Mouse (Mus musculus): ENCODE results near the gene Lonrf3. TPM values are rescaled to one million over a fixed set of nuclear protein-coding genes. Genes with fewer than 3 reads are reported as not detected.
A peak's percentile ranks its signal among the peaks of the same experiment; 100 is the strongest.

The Lonrf3 gene
- 0.30 and 0.36 TPM in 2 replicates for polyA plus RNA-seq (2015; fragmentation: Nextera tagmentation; extraction: Ambion mirVana)

- Histone ChIP-seq H3K4me3 (replicated peaks) (peak within 1 kb of the TSS; percentile 48), H3K9ac (no peak within 1 kb of the TSS)
- WGBS = 19% methylated on average over 68 of the region's 68 CpGs
Measured at GRCm38 (mm10) chrX:36328271-36329039, at the start of gene Lonrf3. Gene Lonrf3, plus strand, starts transcription at chrX:36328353.

DNA sequence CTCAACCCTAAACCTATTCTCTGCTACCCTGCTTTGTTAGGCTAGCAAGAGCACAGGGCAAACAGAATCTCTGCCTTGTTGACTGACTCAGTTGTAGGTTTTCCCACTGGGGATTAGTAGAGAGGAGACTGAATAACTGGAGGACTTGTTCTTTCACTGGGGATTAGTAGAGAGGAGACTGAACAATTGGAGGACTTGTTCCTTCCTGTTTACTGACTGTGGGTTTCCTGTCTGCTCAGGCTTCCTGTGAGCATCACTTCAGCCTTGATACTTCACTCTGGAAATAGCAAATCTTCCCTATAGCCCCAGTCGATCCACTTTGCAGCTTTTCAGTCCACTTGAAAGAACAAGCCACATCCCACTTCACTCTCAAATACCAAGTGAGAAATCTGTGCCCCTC lies 49.4 kb upstream of the Lonrf3 start:
- Histone ChIP-seq H3K4me1 (no peaks in the 10 kb centered on the region), H3K9me3 (replicated peaks) (no peaks in the 10 kb centered on the region), H3K27me3 (no peaks in the 10 kb centered on the region), H3K9ac (no peak overlapping the region), H3K4me3 (replicated peaks) (no peak overlapping the region), H3K36me3 (no peaks in the 10 kb centered on the region), H3K27ac (no peak overlapping the region), H3K4me2 (no peak overlapping the region)
- 79% methylated on average over 1 of the region's 1 CpGs for WGBS
- ATAC-seq (replicated peaks; ENCODE audit: low FRiP score) = no peak

More at GRCm38 (mm10) chrX:36328271-36329039, at the start of gene Lonrf3:
- Histone ChIP-seq H3K27me3 (peaks cover 58% of the 10 kb centered on the region), H3K4me2 (peak within 1 kb of the TSS; percentile 82), H3K27ac (no peak within 1 kb of the TSS), H3K4me1 (no peaks in the 10 kb centered on the region), H3K36me3 (no peaks in the 10 kb centered on the region), H3K9me3 (replicated peaks) (no peaks in the 10 kb centered on the region)
- peak; percentile 61 for ATAC-seq (replicated peaks; ENCODE audit: low FRiP score)

DNA sequence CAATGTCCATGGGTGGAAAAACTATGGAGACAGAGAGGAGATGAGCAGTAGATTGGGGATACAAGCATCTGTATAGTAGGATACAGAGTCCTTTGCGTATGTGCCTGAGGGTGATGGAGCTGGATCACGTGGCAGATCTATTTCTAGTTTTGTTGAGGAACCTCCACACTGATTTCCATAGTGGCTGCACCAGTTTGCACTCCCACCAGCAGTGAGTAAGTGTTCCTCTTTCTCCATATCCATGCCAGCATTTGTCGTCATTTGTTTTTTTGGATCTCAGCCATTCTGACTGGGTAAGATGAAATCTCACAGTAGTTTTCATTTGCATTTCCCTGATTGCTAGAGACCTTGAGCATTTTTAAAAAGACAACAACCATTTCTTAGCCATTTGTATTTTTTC lies 16.7 kb upstream of the Lonrf3 start:
- Histone ChIP-seq H3K4me1 (no peaks in the 10 kb centered on the region), H3K9ac (no peak overlapping the region), H3K4me2 (no peak overlapping the region), H3K27ac (no peak overlapping the region), H3K36me3 (no peaks in the 10 kb centered on the region), H3K9me3 (replicated peaks) (no peaks in the 10 kb centered on the region), H3K27me3 (no peaks in the 10 kb centered on the region), H3K4me3 (replicated peaks) (no peak overlapping the region)
- 82% methylated on average over 3 of the region's 3 CpGs for WGBS
- no peak for ATAC-seq (replicated peaks; ENCODE audit: low FRiP score)

GRCm38 (mm10) chrX:36327491-36328255 lies 480 bp upstream of the Lonrf3 start:
- ATAC-seq (replicated peaks; ENCODE audit: low FRiP score) = no peak
- H3K36me3 ChIP-seq = no peaks in the 10 kb centered on the region
- no peak overlapping the region for H3K27ac ChIP-seq
- no peak overlapping the region for H3K9ac ChIP-seq
- 21% methylated on average over 16 of the region's 20 CpGs for WGBS
- no peaks in the 10 kb centered on the region for H3K9me3 ChIP-seq (replicated peaks)
- peak overlapping the region; percentile 82 for H3K4me2 ChIP-seq
- H3K27me3 ChIP-seq = peaks cover 58% of the 10 kb centered on the region
- no peaks in the 10 kb centered on the region for H3K4me1 ChIP-seq
- peak overlapping the region; percentile 48 for H3K4me3 ChIP-seq (replicated peaks)

GRCm38 (mm10) chrX:36329040-36329649 lies 992 bp downstream of the Lonrf3 start:
- Histone ChIP-seq H3K4me3 (replicated peaks) (peak overlapping the region; percentile 48), H3K9me3 (replicated peaks) (no peaks in the 10 kb centered on the region), H3K4me2 (peak overlapping the region; percentile 82), H3K4me1 (no peaks in the 10 kb centered on the region), H3K36me3 (no peaks in the 10 kb centered on the region), H3K27me3 (peaks cover 55% of the 10 kb centered on the region), H3K9ac (no peak overlapping the region), H3K27ac (no peak overlapping the region)
- WGBS = 24% methylated on average over 53 of the region's 66 CpGs
- ATAC-seq (replicated peaks; ENCODE audit: low FRiP score) = peak; percentile 24

DNA sequence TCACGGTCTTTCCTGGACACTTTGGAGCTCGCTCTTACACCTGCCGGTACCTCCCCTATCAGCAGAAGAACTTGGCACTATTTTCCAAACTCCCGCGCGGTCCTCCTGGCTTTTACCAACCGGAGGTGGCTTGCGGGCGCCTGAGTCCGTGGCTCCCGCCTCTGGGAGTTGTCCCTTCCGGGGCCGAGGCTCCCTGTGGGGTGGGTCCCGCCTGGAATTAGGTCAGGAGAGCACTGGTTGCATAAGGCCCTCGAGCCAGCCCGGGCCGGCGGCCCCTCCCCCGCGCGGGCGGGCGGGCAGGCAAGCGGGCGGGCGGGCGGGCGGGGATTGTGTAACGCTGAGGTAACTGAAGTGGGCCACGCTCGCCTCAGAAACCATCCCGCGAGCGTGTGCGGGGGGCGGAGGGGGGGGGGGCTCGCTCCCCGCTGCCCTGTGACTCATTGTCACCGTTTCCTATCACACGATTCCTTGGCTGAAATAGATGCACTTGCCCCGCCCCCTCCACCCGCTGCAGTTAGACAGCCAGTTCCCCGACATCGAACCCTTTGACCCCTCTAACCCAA lies 1.8 kb downstream of the Lonrf3 start:
- WGBS = 20% methylated on average over 30 of the region's 44 CpGs
- Histone ChIP-seq H3K9me3 (replicated peaks) (no peaks in the 10 kb centered on the region), H3K4me3 (replicated peaks) (peak overlapping the region; percentile 48), H3K4me2 (peak overlapping the region; percentile 82), H3K27me3 (peaks cover 55% of the 10 kb centered on the region), H3K9ac (no peak overlapping the region), H3K4me1 (no peaks in the 10 kb centered on the region), H3K36me3 (no peaks in the 10 kb centered on the region), H3K27ac (no peak overlapping the region)
- ATAC-seq (replicated peaks; ENCODE audit: low FRiP score) = peak; percentile 52; the same call in 1 of the 2 replicates

DNA sequence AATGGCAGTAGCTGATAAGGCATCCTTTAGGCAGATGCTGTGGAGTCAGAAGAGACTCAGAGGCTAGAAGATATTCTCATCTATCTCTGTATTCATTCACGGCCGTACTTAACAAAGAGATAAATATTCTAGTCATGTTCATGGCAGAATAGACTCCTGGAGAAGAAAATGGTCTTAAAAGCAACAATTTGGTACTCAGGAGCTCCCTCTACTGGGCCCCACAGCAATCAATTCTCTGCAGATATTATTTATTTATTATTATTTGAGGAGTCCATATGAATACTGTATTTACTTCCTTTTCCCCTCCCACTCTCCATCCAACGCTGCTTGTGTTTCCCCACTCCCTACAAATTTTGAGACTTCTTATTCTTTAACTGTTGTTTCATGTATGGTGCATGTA lies 24.3 kb downstream of the Lonrf3 start:
- H3K36me3 ChIP-seq = no peaks in the 10 kb centered on the region
- no peak overlapping the region for H3K9ac ChIP-seq
- no peaks in the 10 kb centered on the region for H3K4me1 ChIP-seq
- no peaks in the 10 kb centered on the region for H3K9me3 ChIP-seq (replicated peaks)
- no peak overlapping the region for H3K4me2 ChIP-seq
- WGBS = 64% methylated on average over 3 of the region's 3 CpGs
- no peak for ATAC-seq (replicated peaks; ENCODE audit: low FRiP score)
- H3K4me3 ChIP-seq (replicated peaks) = no peak overlapping the region
- no peaks in the 10 kb centered on the region; the same call in 1 of the 2 replicates for H3K27me3 ChIP-seq
- H3K27ac ChIP-seq = no peak overlapping the region

- H3K9ac ChIP-seq = no peak overlapping the region
- no peaks in the 10 kb centered on the region for H3K4me1 ChIP-seq
- H3K27ac ChIP-seq = no peak overlapping the region
- no peak for ATAC-seq (replicated peaks; ENCODE audit: low FRiP score)
- H3K9me3 ChIP-seq (replicated peaks) = no peaks in the 10 kb centered on the region
- H3K4me3 ChIP-seq (replicated peaks) = no peak overlapping the region
- no peaks in the 10 kb centered on the region for H3K27me3 ChIP-seq
- no peak overlapping the region for H3K4me2 ChIP-seq
- H3K36me3 ChIP-seq = no peaks in the 10 kb centered on the region
Measured at GRCm38 (mm10) chrX:36385340-36385739, 57.2 kb downstream of the Lonrf3 start.

DNA sequence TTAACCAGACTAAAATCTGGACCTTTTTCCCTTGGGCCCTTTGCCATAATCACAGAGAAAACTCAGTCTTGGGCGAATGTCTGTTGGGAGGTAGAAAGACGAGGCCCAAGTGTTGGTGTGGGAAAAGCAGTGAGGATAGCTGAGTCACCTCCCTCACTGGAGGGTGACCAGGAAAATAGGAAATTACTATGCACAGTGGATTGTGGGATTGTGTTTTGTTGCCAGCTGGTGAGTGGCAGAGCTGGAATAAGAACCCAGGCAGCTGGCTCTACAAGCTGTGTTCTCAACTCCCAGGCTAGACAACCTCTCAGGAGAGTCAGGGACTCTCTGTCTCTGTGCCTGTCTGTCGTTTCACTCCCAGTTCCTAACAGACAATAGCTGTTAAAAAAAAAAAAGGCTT lies 61.8 kb downstream of the Lonrf3 start:
- H3K4me2 ChIP-seq = no peak overlapping the region
- no peaks in the 10 kb centered on the region for H3K27me3 ChIP-seq
- no peak overlapping the region for H3K27ac ChIP-seq
- no peaks in the 10 kb centered on the region for H3K9me3 ChIP-seq (replicated peaks)
- ATAC-seq (replicated peaks; ENCODE audit: low FRiP score) = no peak
- no peaks in the 10 kb centered on the region for H3K4me1 ChIP-seq
- H3K36me3 ChIP-seq = no peaks in the 10 kb centered on the region
- 62% methylated on average over 3 of the region's 3 CpGs for WGBS
- H3K9ac ChIP-seq = no peak overlapping the region
- H3K4me3 ChIP-seq (replicated peaks) = no peak overlapping the region

- H3K4me2 ChIP-seq = no peak overlapping the region
- H3K4me1 ChIP-seq = no peaks in the 10 kb centered on the region
- no peak overlapping the region for H3K27ac ChIP-seq
- H3K27me3 ChIP-seq = no peaks in the 10 kb centered on the region
- H3K9me3 ChIP-seq (replicated peaks) = no peaks in the 10 kb centered on the region
- no peak for ATAC-seq (replicated peaks; ENCODE audit: low FRiP score)
- H3K36me3 ChIP-seq = no peaks in the 10 kb centered on the region
- H3K9ac ChIP-seq = no peak overlapping the region
- no peak overlapping the region for H3K4me3 ChIP-seq (replicated peaks)
- WGBS = 48% methylated on average over 2 of the region's 2 CpGs
Measured at GRCm38 (mm10) chrX:36390503-36390902, 62.4 kb downstream of the Lonrf3 start.

GRCm38 (mm10) chrX:36392672-36393071 lies 64.5 kb downstream of the Lonrf3 start:
- Histone ChIP-seq H3K4me2 (no peak overlapping the region), H3K27me3 (no peaks in the 10 kb centered on the region), H3K9ac (no peak overlapping the region), H3K4me1 (no peaks in the 10 kb centered on the region), H3K9me3 (replicated peaks) (no peaks in the 10 kb centered on the region), H3K27ac (no peak overlapping the region), H3K36me3 (no peaks in the 10 kb centered on the region), H3K4me3 (replicated peaks) (no peak overlapping the region)
- ATAC-seq (replicated peaks; ENCODE audit: low FRiP score) = no peak
- WGBS = 83% methylated on average over 6 of the region's 6 CpGs

DNA sequence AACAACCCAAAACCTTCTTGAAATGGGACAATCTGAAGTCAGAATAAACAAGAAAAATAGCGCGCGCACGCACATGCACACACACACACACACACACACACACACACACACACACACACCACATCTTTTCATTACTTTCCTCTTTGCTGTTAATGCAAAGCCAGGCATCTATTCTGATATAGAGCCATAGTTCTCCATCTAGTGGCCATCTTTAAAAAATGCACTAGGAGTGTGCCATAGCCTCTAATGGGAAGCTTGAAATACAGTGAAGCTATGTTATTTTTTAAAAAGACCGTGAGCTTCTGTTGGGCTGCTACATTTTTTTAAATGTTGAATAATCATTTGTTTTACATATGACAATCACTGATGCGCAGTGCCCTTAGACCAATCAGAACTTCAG lies 65.1 kb downstream of the Lonrf3 start:
- ATAC-seq (replicated peaks; ENCODE audit: low FRiP score) = no peak
- Histone ChIP-seq H3K27me3 (no peaks in the 10 kb centered on the region), H3K9ac (no peak overlapping the region), H3K4me3 (replicated peaks) (no peak overlapping the region), H3K4me1 (no peaks in the 10 kb centered on the region), H3K9me3 (replicated peaks) (no peaks in the 10 kb centered on the region), H3K27ac (no peak overlapping the region), H3K4me2 (no peak overlapping the region), H3K36me3 (no peaks in the 10 kb centered on the region)
- 54% methylated on average over 6 of the region's 6 CpGs for WGBS

Measured in kidney, embryonic 15.5 days (tissue).